Mouse (Mus musculus) testis, adult 2 months (tissue): ENCODE measurements around the gene Gm37240.

Experiments used
- CTCF ChIP-seq: fragments of 200-500 bp; IDR thresholded peaks from 2 replicates; pipeline ENCODE4 v1.5.1; 2012; ENCODE audit warnings: low read depth, mild to moderate bottlenecking, inconsistent platforms, low read length, moderate library complexity; ENCODE audit not compliant: control insufficient read depth, insufficient read depth, insufficient replicate concordance
- POLR2A ChIP-seq: fragments of 200-500 bp; IDR thresholded peaks from 2 replicates; pipeline ENCODE4 v1.6.1; 2012; ENCODE audit warnings: low read depth, mild to moderate bottlenecking, inconsistent platforms, low read length, moderate library complexity; ENCODE audit not compliant: control insufficient read depth

DNA sequence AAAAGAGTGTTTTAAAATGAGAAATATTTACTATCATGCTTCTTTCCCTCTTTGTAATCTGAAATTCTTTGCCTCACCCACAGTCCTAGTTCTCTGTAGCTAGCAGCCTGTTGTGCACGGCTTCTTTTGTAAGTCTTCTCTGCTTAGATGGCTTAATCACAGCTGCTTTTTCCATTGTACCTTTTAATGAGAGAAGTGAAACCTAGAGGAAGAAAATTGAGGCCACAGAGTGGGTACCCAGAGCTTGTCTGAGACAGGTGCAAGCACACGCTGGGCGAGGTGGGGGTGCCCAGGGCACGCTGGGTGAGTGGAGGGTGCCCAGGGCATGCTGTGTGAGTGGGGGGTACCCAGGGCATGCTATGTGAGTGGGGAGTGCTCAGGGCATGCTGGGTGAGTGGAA lies 1099.4 kb downstream of the Gm37240 start:
- no peak for TF ChIP-seq CTCF
- no peak for TF ChIP-seq POLR2A
